Comparison of ENCODE assay signal across 9 mouse cellular contexts in the genomic region with DNA sequence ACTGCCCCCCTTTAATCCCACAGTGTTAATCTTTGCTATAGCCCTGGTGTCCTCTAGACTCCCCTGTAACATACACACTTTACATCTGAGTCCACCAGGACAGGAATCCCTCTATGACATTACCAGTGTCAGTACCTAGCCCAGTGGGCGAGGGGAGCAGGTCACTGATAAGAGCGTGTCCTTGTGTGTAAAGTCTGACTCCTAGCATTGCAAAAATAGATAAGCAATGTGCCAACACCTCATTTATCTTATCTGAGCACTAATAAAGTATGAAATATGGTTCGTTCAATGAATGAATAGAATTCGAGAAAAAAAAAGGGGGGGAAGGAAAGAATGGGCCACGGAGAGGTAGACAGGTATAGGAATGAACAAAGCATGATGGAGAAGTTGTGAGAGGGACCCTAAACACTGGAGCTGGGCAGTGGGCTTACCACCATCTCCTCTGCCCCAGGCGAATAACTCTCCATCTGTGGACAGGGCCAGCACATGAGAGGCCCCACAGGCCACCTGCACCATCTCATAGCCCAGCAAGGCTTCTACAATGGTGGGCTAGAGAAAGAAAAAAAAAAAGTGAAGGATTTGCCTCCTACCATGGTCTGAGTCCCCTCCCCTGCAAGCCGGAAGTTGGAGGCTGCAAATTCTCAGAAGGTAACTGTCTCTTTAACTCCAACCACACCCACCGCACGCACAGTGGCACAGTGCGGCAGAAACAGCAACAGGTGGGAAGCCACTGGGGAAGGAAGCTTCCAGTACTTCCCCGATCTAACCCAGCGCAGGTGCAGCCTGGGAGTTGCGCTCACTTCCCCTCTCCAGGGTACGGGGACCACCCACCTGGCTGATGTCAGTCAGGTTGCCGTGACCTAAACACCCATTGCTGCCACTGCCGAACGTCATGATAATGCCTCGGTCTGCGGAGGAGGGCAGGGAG. TPM values are rescaled to one million over a fixed set of nuclear protein-coding genes. Genes with fewer than 3 reads are reported as not detected.
DNase-seq lines count a peak whose midpoint lies in the region; ATAC-seq and TF ChIP-seq lines count a peak whose summit lies in the region.
"Had no signal": no experiment of that assay in that cellular context is flagged by ENCODE, and none has a peak within 500 bp of the region (broad histone marks: within the 10 kb centered on the region; RNA-seq: fewer than 3 reads in every experiment).

No protein-coding gene starts in this region.

- peaks cover 11% of the 10 kb centered on the region for H3K36me3 ChIP-seq in heart, embryonic 12.5 days
- H3K36me3 ChIP-seq in liver, embryonic 14.5 days (replicated peaks; ENCODE audit: control insufficient read depth, insufficient read depth, low read depth), result no peaks in the 10 kb centered on the region
- peaks cover 8% of the 10 kb centered on the region; the same call in 1 of the 2 replicates for H3K36me3 ChIP-seq in stomach, embryonic 14.5 days (ENCODE audit: control insufficient read depth, insufficient read depth, low read length)
- no peaks in the 10 kb centered on the region for H3K36me3 ChIP-seq in midbrain, embryonic 13.5 days
- peaks cover 42% of the 10 kb centered on the region for H3K36me3 ChIP-seq in limb, embryonic 10.5 days
- H3K36me3 ChIP-seq: hindbrain, embryonic 12.5 days had no signal

- H3K9ac ChIP-seq in heart, embryonic 12.5 days, result no peak overlapping the region
- peak overlapping the region; percentile 55 for H3K9ac ChIP-seq in liver, embryonic 14.5 days (replicated peaks)
- no peak overlapping the region for H3K9ac ChIP-seq in stomach, embryonic 14.5 days (replicated peaks; ENCODE audit: low read depth, low read length)
- H3K9ac ChIP-seq in midbrain, embryonic 13.5 days (replicated peaks), result no peak overlapping the region
- H3K9ac ChIP-seq: hindbrain, embryonic 12.5 days had no signal

- ATAC-seq in heart, embryonic 12.5 days (ENCODE audit: insufficient number of reproducible peaks, low FRiP score), result no peak
- ATAC-seq in activated CD4-positive, CD25-positive, alpha-beta regulatory T cell, adult 4 months, result peak; percentile 67
- peak; percentile 65 for ATAC-seq in liver, embryonic 14.5 days (ENCODE audit: insufficient read depth)
- ATAC-seq in stomach, embryonic 14.5 days (ENCODE audit: insufficient number of reproducible peaks, insufficient read depth, low FRiP score, low read depth), result no peak
- ATAC-seq in midbrain, embryonic 13.5 days, result no peak

- no peak overlapping the region for H3K27ac ChIP-seq in heart, embryonic 12.5 days (ENCODE audit: poor library complexity, severe bottlenecking)
- peak overlapping the region; percentile 71 for H3K27ac ChIP-seq in liver, embryonic 14.5 days
- no peak overlapping the region for H3K27ac ChIP-seq in stomach, embryonic 14.5 days (ENCODE audit: low read length)
- H3K27ac ChIP-seq in midbrain, embryonic 13.5 days, result no peak overlapping the region
- no peak overlapping the region for H3K27ac ChIP-seq in limb, embryonic 10.5 days
- H3K27ac ChIP-seq: hindbrain, embryonic 12.5 days had no signal

- WGBS in heart, embryonic 12.5 days, result 45% methylated on average over 19 of the region's 19 CpGs
- WGBS in liver, embryonic 14.5 days (ENCODE audit: insufficient replicate concordance), result 13% methylated on average over 19 of the region's 19 CpGs
- WGBS in stomach, embryonic 14.5 days, result 48% methylated on average over 19 of the region's 19 CpGs
- WGBS in midbrain, embryonic 13.5 days, result 58% methylated on average over 19 of the region's 19 CpGs
- WGBS in limb, embryonic 10.5 days, result 65% methylated on average over 19 of the region's 19 CpGs

- peak; percentile 80 for TF ChIP-seq EP300 in liver, embryonic 14.5 days (IDR thresholded peaks at IDR 0.05; ENCODE audit: low read depth)

- H3K4me1 ChIP-seq in heart, embryonic 12.5 days (replicated peaks), result peaks cover 12% of the 10 kb centered on the region
- peaks cover 36 to 44% of the 10 kb centered on the region in 2 experiments for H3K4me1 ChIP-seq in liver, embryonic 14.5 days (replicated peaks; ENCODE audit: control insufficient read depth in 2 of 2, insufficient read depth in 2 of 2, low read length in 1 of 2)
- peaks cover 13% of the 10 kb centered on the region for H3K4me1 ChIP-seq in stomach, embryonic 14.5 days (ENCODE audit: control insufficient read depth, insufficient read depth, low read length)
- H3K4me1 ChIP-seq in midbrain, embryonic 13.5 days (replicated peaks), result peaks cover 14% of the 10 kb centered on the region
- H3K4me1 ChIP-seq in limb, embryonic 10.5 days, result peaks cover 22% of the 10 kb centered on the region

- no peaks in the 10 kb centered on the region for H3K27me3 ChIP-seq in heart, embryonic 12.5 days (replicated peaks)
- no peaks in the 10 kb centered on the region for H3K27me3 ChIP-seq in liver, embryonic 14.5 days (ENCODE audit: control insufficient read depth, insufficient read depth, low read length)
- H3K27me3 ChIP-seq in stomach, embryonic 14.5 days (ENCODE audit: control insufficient read depth, insufficient read depth, low read length), result no peaks in the 10 kb centered on the region
- H3K27me3 ChIP-seq in midbrain, embryonic 13.5 days, result 0 out of 2 replicates have a peak, but pooled peaks cover 3% of the 10 kb centered on the region
- 0 out of 2 replicates have a peak, but pooled peaks cover 4% of the 10 kb centered on the region for H3K27me3 ChIP-seq in limb, embryonic 10.5 days (ENCODE audit: low read depth, poor library complexity, severe bottlenecking)
- H3K27me3 ChIP-seq: hindbrain, embryonic 12.5 days had no signal

- H3K4me2 ChIP-seq in heart, embryonic 12.5 days, result peak overlapping the region; percentile 29
- H3K4me2 ChIP-seq in liver, embryonic 14.5 days (ENCODE audit: low read depth), result peak overlapping the region; percentile 70
- 0 out of 2 replicates have a peak overlapping the region, but pooled peaks have one; percentile 3 for H3K4me2 ChIP-seq in stomach, embryonic 14.5 days (replicated peaks; ENCODE audit: low read depth, low read length)
- no peak overlapping the region for H3K4me2 ChIP-seq in midbrain, embryonic 13.5 days (replicated peaks)
- H3K4me2 ChIP-seq: hindbrain, embryonic 12.5 days had no signal

- TF ChIP-seq CTCF in liver, embryonic 14.5 days (IDR thresholded peaks at IDR 0.05; ENCODE audit: low read depth), result no peak

- no peaks in the 10 kb centered on the region for H3K9me3 ChIP-seq in heart, embryonic 12.5 days (replicated peaks)
- H3K9me3 ChIP-seq in liver, embryonic 14.5 days (ENCODE audit: control insufficient read depth, low read length), result no peaks in the 10 kb centered on the region
- H3K9me3 ChIP-seq in stomach, embryonic 14.5 days (ENCODE audit: control insufficient read depth, low read depth, low read length), result no peaks in the 10 kb centered on the region
- H3K9me3 ChIP-seq in midbrain, embryonic 13.5 days, result no peaks in the 10 kb centered on the region
- no peaks in the 10 kb centered on the region for H3K9me3 ChIP-seq in limb, embryonic 10.5 days (replicated peaks)
- H3K9me3 ChIP-seq: hindbrain, embryonic 12.5 days had no signal

- H3K4me3 ChIP-seq in heart, embryonic 12.5 days, result no peak overlapping the region
- peak overlapping the region; percentile 52 to 69 for H3K4me3 ChIP-seq in liver, embryonic 14.5 days (ENCODE audit: insufficient read depth in 1 of 2, low read depth in 2 of 2, low read length in 2 of 2)
- H3K4me3 ChIP-seq in stomach, embryonic 14.5 days (ENCODE audit: low read depth, low read length), result no peak overlapping the region
- H3K4me3 ChIP-seq in midbrain, embryonic 13.5 days (replicated peaks), result no peak overlapping the region
- no peak overlapping the region for H3K4me3 ChIP-seq in limb, embryonic 10.5 days
- H3K4me3 ChIP-seq: hindbrain, embryonic 12.5 days had no signal

- no peak for DNase-seq in heart, postnatal 10 days
- peak in 2 of 3 experiments; percentile 66 to 70 for DNase-seq in liver, embryonic 14.5 days (ENCODE audit: low read depth in 3 of 3, low spot score in 3 of 3)
- DNase-seq in limb, embryonic 10.5 days (ENCODE audit: low spot score), result no peak
- no peak for DNase-seq in right cerebral cortex, postnatal 36 days (ENCODE audit: low spot score in 2 of 2)

- intact Hi-C loops in heart, postnatal 10 days (cut with DNase I), result no loop called here

RNA-seq across cellular contexts. Expression of a gene that starts 3.4 kb away (rescaled TPM):
- polyA plus RNA-seq in heart, embryonic 12.5 days (2016; fragmentation: Nextera tagmentation; extraction: Ambion mirVana), result 51.8 and 52.5 TPM in 2 replicates
- total RNA-seq in heart, postnatal 10 days (2021), result 10 to 100 TPM; 17.5 to 21.0 TPM
- polyA plus RNA-seq in activated CD4-positive, CD25-positive, alpha-beta regulatory T cell, adult 4 months (2017; shearing (Covaris generic)), result 1 to 10 TPM; 3.4 to 5.0 TPM
- 35.1 and 39.9 TPM in 2 replicates for polyA plus RNA-seq in liver, embryonic 14.5 days (2012; rRNA removed)
- 17.1 and 18.0 TPM in 2 replicates for polyA plus RNA-seq in liver, embryonic 14.5 days (2014; fragmentation: Nextera tagmentation; extraction: Ambion mirVana)
- polyA plus RNA-seq in stomach, embryonic 14.5 days (2014; fragmentation: Nextera tagmentation; extraction: Ambion mirVana), result 53.5 and 54.7 TPM in 2 replicates
- polyA plus RNA-seq in midbrain, embryonic 13.5 days (2015; fragmentation: Nextera tagmentation; extraction: Ambion mirVana), result 120 and 139 TPM in 2 replicates
- polyA plus RNA-seq in limb, embryonic 10.5 days (2016; fragmentation: Nextera tagmentation; extraction: Ambion mirVana), result 178 and 181 TPM in 2 replicates

RNA-seq across cellular contexts. Expression of a gene that starts 7.7 kb away (rescaled TPM):
- polyA plus RNA-seq in heart, embryonic 12.5 days (2016; fragmentation: Nextera tagmentation; extraction: Ambion mirVana), result 12.1 and 16.5 TPM in 2 replicates
- 1 to 10 TPM; 4.5 to 5.4 TPM for total RNA-seq in heart, postnatal 10 days (2021)
- polyA plus RNA-seq in activated CD4-positive, CD25-positive, alpha-beta regulatory T cell, adult 4 months (2017; shearing (Covaris generic)), result 10 to 100 TPM in 1 of 2 experiments, 1 to 10 TPM in 1; 9.4 to 13.2 TPM
- polyA plus RNA-seq in liver, embryonic 14.5 days (2012; rRNA removed), result 9.8 and 10.6 TPM in 2 replicates
- polyA plus RNA-seq in liver, embryonic 14.5 days (2014; fragmentation: Nextera tagmentation; extraction: Ambion mirVana), result 7.4 and 7.8 TPM in 2 replicates
- polyA plus RNA-seq in stomach, embryonic 14.5 days (2014; fragmentation: Nextera tagmentation; extraction: Ambion mirVana), result 16.0 and 17.4 TPM in 2 replicates
- polyA plus RNA-seq in midbrain, embryonic 13.5 days (2015; fragmentation: Nextera tagmentation; extraction: Ambion mirVana), result 4.7 and 5.2 TPM in 2 replicates
- 17.3 and 19.9 TPM in 2 replicates for polyA plus RNA-seq in limb, embryonic 10.5 days (2016; fragmentation: Nextera tagmentation; extraction: Ambion mirVana)

RNA-seq across cellular contexts. Expression of a gene that starts 7.7 kb away (rescaled TPM):
- polyA plus RNA-seq in heart, embryonic 12.5 days (2016; fragmentation: Nextera tagmentation; extraction: Ambion mirVana), result 11.7 and 14.2 TPM in 2 replicates
- total RNA-seq in heart, postnatal 10 days (2021), result 1 to 10 TPM; 9.1 to 9.4 TPM
- 1 to 10 TPM; 2.3 to 4.3 TPM for polyA plus RNA-seq in activated CD4-positive, CD25-positive, alpha-beta regulatory T cell, adult 4 months (2017; shearing (Covaris generic))
- polyA plus RNA-seq in liver, embryonic 14.5 days (2012; rRNA removed), result 47.4 and 69.6 TPM in 2 replicates
- polyA plus RNA-seq in liver, embryonic 14.5 days (2014; fragmentation: Nextera tagmentation; extraction: Ambion mirVana), result 44.9 and 50.5 TPM in 2 replicates
- 27.1 and 28.0 TPM in 2 replicates for polyA plus RNA-seq in stomach, embryonic 14.5 days (2014; fragmentation: Nextera tagmentation; extraction: Ambion mirVana)
- polyA plus RNA-seq in midbrain, embryonic 13.5 days (2015; fragmentation: Nextera tagmentation; extraction: Ambion mirVana), result 5.0 and 5.9 TPM in 2 replicates
- 10.0 and 13.1 TPM in 2 replicates for polyA plus RNA-seq in limb, embryonic 10.5 days (2016; fragmentation: Nextera tagmentation; extraction: Ambion mirVana)

RNA-seq across cellular contexts. Expression of a gene that starts 14.6 kb away (rescaled TPM):
- polyA plus RNA-seq in heart, embryonic 12.5 days (2016; fragmentation: Nextera tagmentation; extraction: Ambion mirVana), result 847 and 859 TPM in 2 replicates
- total RNA-seq in heart, postnatal 10 days (2021), result 100 to 1,000 TPM; 965 to 994 TPM
- polyA plus RNA-seq in activated CD4-positive, CD25-positive, alpha-beta regulatory T cell, adult 4 months (2017; shearing (Covaris generic)), result 1,000 to 10,000 TPM; 3,988 to 4,036 TPM
- polyA plus RNA-seq in liver, embryonic 14.5 days (2012; rRNA removed), result 628 and 1,347 TPM in 2 replicates
- 1,087 and 1,100 TPM in 2 replicates for polyA plus RNA-seq in liver, embryonic 14.5 days (2014; fragmentation: Nextera tagmentation; extraction: Ambion mirVana)
- 1,708 and 1,741 TPM in 2 replicates for polyA plus RNA-seq in stomach, embryonic 14.5 days (2014; fragmentation: Nextera tagmentation; extraction: Ambion mirVana)
- 934 and 937 TPM in 2 replicates for polyA plus RNA-seq in midbrain, embryonic 13.5 days (2015; fragmentation: Nextera tagmentation; extraction: Ambion mirVana)
- polyA plus RNA-seq in limb, embryonic 10.5 days (2016; fragmentation: Nextera tagmentation; extraction: Ambion mirVana), result 1,157 and 1,293 TPM in 2 replicates

RNA-seq across cellular contexts. Expression of a gene that starts 19.4 kb away (rescaled TPM):
- polyA plus RNA-seq in heart, embryonic 12.5 days (2016; fragmentation: Nextera tagmentation; extraction: Ambion mirVana), result 53.3 and 54.6 TPM in 2 replicates
- 10 to 100 TPM; 22.3 to 24.3 TPM for total RNA-seq in heart, postnatal 10 days (2021)
- polyA plus RNA-seq in activated CD4-positive, CD25-positive, alpha-beta regulatory T cell, adult 4 months (2017; shearing (Covaris generic)), result not detected
- polyA plus RNA-seq in liver, embryonic 14.5 days (2012; rRNA removed), result 7.1 and 7.7 TPM in 2 replicates
- 11.3 and 12.4 TPM in 2 replicates for polyA plus RNA-seq in liver, embryonic 14.5 days (2014; fragmentation: Nextera tagmentation; extraction: Ambion mirVana)
- 156 and 171 TPM in 2 replicates for polyA plus RNA-seq in stomach, embryonic 14.5 days (2014; fragmentation: Nextera tagmentation; extraction: Ambion mirVana)
- polyA plus RNA-seq in midbrain, embryonic 13.5 days (2015; fragmentation: Nextera tagmentation; extraction: Ambion mirVana), result 42.0 and 43.4 TPM in 2 replicates
- 139 and 141 TPM in 2 replicates for polyA plus RNA-seq in limb, embryonic 10.5 days (2016; fragmentation: Nextera tagmentation; extraction: Ambion mirVana)

Comparison
In these comparisons a context has a peak if more than half of its experiments do, and no peak if none do; other contexts are left out.
1. ATAC-seq: peak in activated CD4-positive, CD25-positive, alpha-beta regulatory T cell, adult 4 months (single experiment) and liver, embryonic 14.5 days (single experiment); none in heart, embryonic 12.5 days (single experiment), stomach, embryonic 14.5 days (single experiment) and midbrain, embryonic 13.5 days (single experiment).
2. H3K4me3 ChIP-seq: peak in liver, embryonic 14.5 days (2 of 2); none in heart, embryonic 12.5 days (single experiment), stomach, embryonic 14.5 days (single experiment), midbrain, embryonic 13.5 days (single experiment) and limb, embryonic 10.5 days (single experiment).
3. DNase-seq: peak in liver, embryonic 14.5 days (2 of 3); none in heart, postnatal 10 days (0 of 2), limb, embryonic 10.5 days (single experiment) and right cerebral cortex, postnatal 36 days (0 of 2).